Mouse (Mus musculus) limb, embryonic 13.5 days (tissue): ENCODE measurements around the gene Gm49387. TPM values are rescaled to one million over a fixed set of nuclear protein-coding genes. Genes with fewer than 3 reads are reported as not detected.

Experiments
- polyA plus RNA-seq: library from polyadenylated mRNA; unstranded; fragments of >200 nt; fragmentation: Nextera tagmentation; extraction: Ambion mirVana; gene quantifications from 2 replicates; pipeline ENCODE4 v1.2.1, GENCODE M21; 2015

Gene Gm49387
- polyA plus RNA-seq, 1 experiment from 2014 or later = 0.47 TPM

Other genes with a start within 250 kb of the Gm49387 start
- gene Sh3bp5, start 204.8 kb downstream of the Gm49387 start, polyA plus RNA-seq = 53.2 and 57.8 TPM in 2 replicates
- gene Eaf1, start 146.5 kb downstream of the Gm49387 start, polyA plus RNA-seq = 21.6 and 24.0 TPM in 2 replicates
- 81.7 and 83.7 TPM in 2 replicates for gene Mettl6, start 145.8 kb downstream of the Gm49387 start, polyA plus RNA-seq
- 3.3 and 3.8 TPM in 2 replicates for gene Colq, start 49.5 kb downstream of the Gm49387 start, polyA plus RNA-seq
- gene Btd, start 150 bp upstream of the Gm49387 start, polyA plus RNA-seq = 30.4 and 33.1 TPM in 2 replicates
- gene Hacl1, start 408 bp upstream of the Gm49387 start, polyA plus RNA-seq = 15.3 and 15.7 TPM in 2 replicates
- gene Ankrd28, start 189.8 kb upstream of the Gm49387 start, polyA plus RNA-seq = 8.0 and 9.6 TPM in 2 replicates